Mouse (Mus musculus) lung, embryonic 14.5 days (tissue): ENCODE data around the gene Zfp296. TPM values are rescaled to one million over a fixed set of nuclear protein-coding genes. Genes with fewer than 3 reads are reported as not detected.
A peak's percentile ranks its signal among the peaks of the same experiment; 100 is the strongest.

Experiments used
- ATAC-seq: fragments of 200-750 bp; cut with Nextera tagmentation; 2 replicates; pipeline ENCODE4 v1.8.0; 2017; ENCODE audit warnings: mild to moderate bottlenecking, moderate TSS enrichment, moderate library complexity; ENCODE audit not compliant: insufficient read depth
- DNase-seq: peaks from one replicate; pipeline ENCODE4 v3.0.0-alpha.2; 2015
- H3K27ac ChIP-seq: fragments of 300-500 bp; sonication (generic); 2 replicates; pipeline ENCODE4 v1.5.1; 2014; ENCODE audit warnings: low read depth, mild to moderate bottlenecking, moderate library complexity
- H3K27me3 ChIP-seq: fragments of 300-500 bp; sonication (generic); 2 replicates; pipeline ENCODE4 v1.6.1; 2014; ENCODE audit warnings: low read length, control low read depth; ENCODE audit not compliant: insufficient read depth
- H3K36me3 ChIP-seq: fragments of 300-500 bp; sonication (generic); 2 replicates; pipeline ENCODE4 v1.6.1; 2014; ENCODE audit warnings: control low read depth; ENCODE audit not compliant: insufficient read depth
- H3K4me1 ChIP-seq: fragments of 300-500 bp; sonication (generic); 2 replicates; pipeline ENCODE4 v1.6.1; 2014; ENCODE audit warnings: antibody characterized with exemption, control low read depth; ENCODE audit not compliant: insufficient read depth
- H3K4me2 ChIP-seq: fragments of 300-500 bp; sonication (generic); 2 replicates; pipeline ENCODE4 v1.6.1; 2014; ENCODE audit warnings: mild to moderate bottlenecking
- H3K4me3 ChIP-seq: fragments of 300-500 bp; sonication (generic); 2 replicates; pipeline ENCODE4 v1.5.1; 2014; ENCODE audit warnings: low read depth, low read length
- H3K9ac ChIP-seq: fragments of 300-500 bp; sonication (generic); 2 replicates; pipeline ENCODE4 v1.6.1; 2014
- H3K9me3 ChIP-seq: fragments of 300-500 bp; sonication (generic); 2 replicates; pipeline ENCODE4 v1.6.1; 2016; ENCODE audit warnings: low read depth, low read length, control low read depth
- CTCF ChIP-seq: IDR thresholded peaks from 2 replicates; pipeline ENCODE4 v1.5.1; 2016; ENCODE audit warnings: antibody characterized with exemption, low read depth
- WGBS: fragments of 180-500 bp; shearing (Covaris S2); extraction: QIAGEN DNeasy Blood & Tissue Kit; methylation state at CpG from one replicate; pipeline ENCODE4 v1.1.7; 2014; 5-methylcytosine and 5-hydroxymethylcytosine counted together
- polyA plus RNA-seq: library from polyadenylated mRNA; unstranded; fragments of >200 nt; fragmentation: Nextera tagmentation; extraction: Ambion mirVana; gene quantifications from 2 replicates; pipeline ENCODE4 v1.2.1, GENCODE M21; 2014

Gene Zfp296
- polyA plus RNA-seq, 1 experiment from 2014 or later, result 0.38 TPM

DNA sequence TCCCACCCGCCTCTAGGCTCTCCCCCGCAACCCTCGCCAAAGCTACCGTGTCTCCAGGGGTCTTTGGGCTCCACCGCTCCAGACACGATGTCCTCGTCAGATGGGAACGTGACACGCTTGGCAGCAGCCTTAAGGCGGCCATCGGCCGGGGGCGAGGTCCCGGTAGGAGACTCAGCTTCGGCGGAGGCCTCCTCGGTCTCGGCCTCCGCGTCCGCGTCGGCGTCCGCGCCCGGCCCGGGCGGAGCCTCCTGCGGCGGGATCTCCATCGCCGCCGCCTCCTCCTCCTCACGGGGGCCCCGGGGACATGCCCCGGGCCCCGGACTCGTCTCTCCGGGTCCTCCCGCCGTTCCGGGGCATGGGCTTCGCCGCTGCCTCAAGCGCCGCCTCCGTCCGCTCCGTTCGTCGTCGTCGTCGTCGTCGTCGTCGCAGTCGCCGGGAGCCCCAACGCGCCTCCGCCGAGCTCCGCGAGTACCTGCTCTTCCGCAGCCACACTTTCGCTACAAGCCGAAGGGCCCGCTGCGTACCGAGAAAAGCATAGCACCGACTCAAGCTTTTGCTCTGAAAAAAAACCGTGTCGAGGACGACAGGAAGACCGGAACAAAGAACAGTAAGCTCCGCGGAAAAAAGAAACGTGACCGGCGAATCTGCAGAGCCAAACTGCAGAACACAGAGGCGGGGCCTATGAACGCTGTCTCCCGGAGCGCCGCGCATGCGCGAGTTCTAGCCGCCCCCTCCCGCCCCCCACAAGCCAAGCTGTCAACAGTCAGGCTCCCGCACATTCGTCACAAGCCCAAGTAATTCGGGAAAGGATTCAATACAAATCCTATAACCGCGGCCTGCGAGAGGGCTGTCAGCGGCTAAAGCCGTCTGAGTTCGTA lies 15.1 kb upstream of the Zfp296 start:
- Histone ChIP-seq H3K9ac (peak overlapping the region; percentile 95), H3K4me1 (peaks cover 5% of the 10 kb centered on the region; the same call in 1 of the 2 replicates), H3K27me3 (no peaks in the 10 kb centered on the region), H3K27ac (peak overlapping the region; percentile 92), H3K9me3 (no peaks in the 10 kb centered on the region; the same call in 1 of the 2 replicates), H3K4me2 (peak overlapping the region; percentile 99), H3K36me3 (peaks cover 24% of the 10 kb centered on the region), H3K4me3 (peak overlapping the region; percentile 88)
- WGBS, result under 1% methylated on average over 102 of the region's 102 CpGs
- DNase-seq (peak; percentile 97), ATAC-seq (peak; percentile 88)
- no peak for TF ChIP-seq CTCF

- ATAC-seq (no peak), DNase-seq (peak; percentile 58)
- no peaks in the 10 kb centered on the region for H3K27me3 ChIP-seq
- H3K9me3 ChIP-seq, result no peaks in the 10 kb centered on the region; the same call in 1 of the 2 replicates
- no peak for TF ChIP-seq CTCF
- H3K4me1 ChIP-seq, result peaks cover 5% of the 10 kb centered on the region; the same call in 1 of the 2 replicates
- WGBS, result 2% methylated on average over 19 of the region's 19 CpGs
- peak within 1 kb of the TSS; percentile 99 for H3K4me2 ChIP-seq
- peak within 1 kb of the TSS; percentile 88 for H3K4me3 ChIP-seq
- peak within 1 kb of the TSS; percentile 95 for H3K9ac ChIP-seq
- peak within 1 kb of the TSS; percentile 92 for H3K27ac ChIP-seq
- peaks cover 29% of the 10 kb centered on the region for H3K36me3 ChIP-seq
These were observed 14.3 kb upstream of the Zfp296 start, which contains the start of gene Ppp1r37 for GRCm38 (mm10) chr7:19562643-19563410. Gene Ppp1r37, minus strand, starts transcription at chr7:19563076.

- no peak overlapping the region for H3K27ac ChIP-seq
- 73% methylated on average over 3 of the region's 3 CpGs for WGBS
- DNase-seq (no peak), ATAC-seq (no peak)
- no peak overlapping the region for H3K4me3 ChIP-seq
- no peaks in the 10 kb centered on the region; the same call in 1 of the 2 replicates for H3K9me3 ChIP-seq
- H3K4me1 ChIP-seq, result peaks cover 5% of the 10 kb centered on the region; the same call in 1 of the 2 replicates
- H3K27me3 ChIP-seq, result no peaks in the 10 kb centered on the region
- no peak overlapping the region; the same call in 1 of the 2 replicates for H3K4me2 ChIP-seq
- TF ChIP-seq CTCF, result no peak
- no peak overlapping the region for H3K9ac ChIP-seq
- H3K36me3 ChIP-seq, result peaks cover 30% of the 10 kb centered on the region
These were observed 13.2 kb upstream of the Zfp296 start for GRCm38 (mm10) chr7:19563884-19564283.

- peak; percentile 25; the same call in 1 of the 2 replicates for TF ChIP-seq CTCF
- H3K27ac ChIP-seq, result no peak overlapping the region
- H3K9ac ChIP-seq, result no peak overlapping the region
- no peaks in the 10 kb centered on the region for H3K27me3 ChIP-seq
- H3K36me3 ChIP-seq, result peaks cover 36% of the 10 kb centered on the region
- H3K4me2 ChIP-seq, result no peak overlapping the region
- 92% methylated on average over 4 of the region's 4 CpGs for WGBS
- peaks cover 5% of the 10 kb centered on the region; the same call in 1 of the 2 replicates for H3K4me1 ChIP-seq
- no peak for ATAC-seq
- H3K4me3 ChIP-seq, result no peak overlapping the region; the same call in 1 of the 2 replicates
- DNase-seq, result no peak
- no peaks in the 10 kb centered on the region; the same call in 1 of the 2 replicates for H3K9me3 ChIP-seq
These were observed 12.6 kb upstream of the Zfp296 start for GRCm38 (mm10) chr7:19564455-19564854.

- ATAC-seq, result no peak
- no peak overlapping the region for H3K4me2 ChIP-seq
- no peaks in the 10 kb centered on the region; the same call in 1 of the 2 replicates for H3K9me3 ChIP-seq
- 95% methylated on average over 2 of the region's 2 CpGs for WGBS
- no peak overlapping the region for H3K27ac ChIP-seq
- no peak for DNase-seq
- TF ChIP-seq CTCF, result no peak
- no peaks in the 10 kb centered on the region for H3K4me1 ChIP-seq
- H3K27me3 ChIP-seq, result no peaks in the 10 kb centered on the region
- peaks cover 50% of the 10 kb centered on the region for H3K36me3 ChIP-seq
- no peak overlapping the region for H3K9ac ChIP-seq
- no peak overlapping the region for H3K4me3 ChIP-seq
These were observed 11.3 kb upstream of the Zfp296 start for GRCm38 (mm10) chr7:19565803-19566202.

GRCm38 (mm10) chr7:19567426-19567825 lies 9.7 kb upstream of the Zfp296 start:
- H3K4me1 ChIP-seq, result 0 out of 2 replicates have a peak, but pooled peaks cover 4% of the 10 kb centered on the region
- no peaks in the 10 kb centered on the region for H3K27me3 ChIP-seq
- H3K36me3 ChIP-seq, result peaks cover 50% of the 10 kb centered on the region
- TF ChIP-seq CTCF, result no peak
- no peaks in the 10 kb centered on the region; the same call in 1 of the 2 replicates for H3K9me3 ChIP-seq
- H3K27ac ChIP-seq, result no peak overlapping the region
- H3K9ac ChIP-seq, result no peak overlapping the region
- H3K4me2 ChIP-seq, result no peak overlapping the region
- DNase-seq (no peak), ATAC-seq (no peak)
- H3K4me3 ChIP-seq, result no peak overlapping the region
- WGBS, result 90% methylated on average over 8 of the region's 8 CpGs
